Mouse (Mus musculus) c-Kit-positive CD71-positive TER-119-positive erythroid progenitor cells, embryonic 14.5 days (primary cell): ENCODE measurements around the gene Mocs2.

Experiments
- DNase-seq: peaks from one replicate; pipeline ENCODE4 v3.0.0-alpha.2; 2013; ENCODE audit warnings: low spot score

Mocs2 gene

GRCm38 (mm10) chr13:114817751-114818360 is at the start of gene Mocs2:
TSS of gene Mocs2 (plus strand) at chr13:114818236.
- DNase-seq, result peak; percentile 93

GRCm38 (mm10) chr13:114791511-114791910 is 26.5 kb upstream of the Mocs2 start:
- DNase-seq, result peak; percentile 6

GRCm38 (mm10) chr13:114793250-114794030 is 24.6 kb upstream of the Mocs2 start:
- peak; percentile 13 for DNase-seq

GRCm38 (mm10) chr13:114801857-114802256 is 16.2 kb upstream of the Mocs2 start:
- no peak for DNase-seq

- DNase-seq, result no peak
These were observed 15.1 kb upstream of the Mocs2 start for GRCm38 (mm10) chr13:114802971-114803370.

GRCm38 (mm10) chr13:114809624-114810210 is 8.3 kb upstream of the Mocs2 start:
- DNase-seq, result no peak

GRCm38 (mm10) chr13:114818513-114818912 is 477 bp downstream of the Mocs2 start:
- peak; percentile 34 for DNase-seq

- DNase-seq, result no peak
These were observed 4.8 kb downstream of the Mocs2 start for GRCm38 (mm10) chr13:114822871-114823270.

- DNase-seq, result no peak
These were observed 7.4 kb downstream of the Mocs2 start for GRCm38 (mm10) chr13:114825377-114825855.

GRCm38 (mm10) chr13:114831367-114831833 is 13.4 kb downstream of the Mocs2 start:
- DNase-seq, result peak; percentile 32

GRCm38 (mm10) chr13:114832761-114833160 is 14.7 kb downstream of the Mocs2 start:
- DNase-seq, result no peak

GRCm38 (mm10) chr13:114833351-114833750 is 15.3 kb downstream of the Mocs2 start:
- DNase-seq, result no peak

GRCm38 (mm10) chr13:114834580-114834979 is 16.5 kb downstream of the Mocs2 start:
- no peak for DNase-seq

GRCm38 (mm10) chr13:114837061-114837460 is 19.0 kb downstream of the Mocs2 start:
- no peak for DNase-seq

GRCm38 (mm10) chr13:114838535-114838990 is 20.5 kb downstream of the Mocs2 start:
- DNase-seq, result no peak

- no peak for DNase-seq
These were observed 21.1 kb downstream of the Mocs2 start for GRCm38 (mm10) chr13:114839098-114839497.

- no peak for DNase-seq
These were observed 22.5 kb downstream of the Mocs2 start for GRCm38 (mm10) chr13:114840545-114840944.

- no peak for DNase-seq
These were observed 25.3 kb downstream of the Mocs2 start for GRCm38 (mm10) chr13:114843318-114843717.

- no peak for DNase-seq
These were observed 27.8 kb downstream of the Mocs2 start for GRCm38 (mm10) chr13:114845804-114846203.

- DNase-seq, result no peak
These were observed 30.9 kb downstream of the Mocs2 start for GRCm38 (mm10) chr13:114848945-114849344.

GRCm38 (mm10) chr13:114852264-114853111 is 34.5 kb downstream of the Mocs2 start:
- DNase-seq, result no peak

- no peak for DNase-seq
These were observed 35.1 kb downstream of the Mocs2 start for GRCm38 (mm10) chr13:114853152-114853551.
